In genomic region chr11:88098021-88098729, GRCm38 (mm10) we compare ENCODE assay signal across 8 mouse cellular contexts. TPM values are rescaled to one million over a fixed set of nuclear protein-coding genes. Genes with fewer than 3 reads are reported as not detected.
DNase-seq lines count a peak whose midpoint lies in the region; ATAC-seq lines count a peak whose summit lies in the region.

TSS of gene Cuedc1 (plus strand) at chr11:88098058.

- H3K4me3 ChIP-seq in intestine, embryonic 16.5 days (ENCODE audit: low read length) = peak within 1 kb of the TSS; percentile 78
- H3K4me3 ChIP-seq in midbrain, embryonic 14.5 days (replicated peaks; ENCODE audit: low read depth, low read length) = peak within 1 kb of the TSS; percentile 84

- peak; percentile 91 for DNase-seq in heart, adult 11 months
- DNase-seq in heart, adult 9 months (ENCODE audit: low spot score in 2 of 2) = no peak
- DNase-seq in adrenal gland, adult 8-10 months = no peak
- no peak for DNase-seq in gastrocnemius, postnatal 14 days
- no peak for DNase-seq in midbrain, embryonic 14.5 days
- DNase-seq in urinary bladder, postnatal 10 days (ENCODE audit: low spot score) = no peak
- no peak for DNase-seq in ovary, postnatal 14 days (ENCODE audit: low spot score)

- peak within 1 kb of the TSS; percentile 95 for H3K4me2 ChIP-seq in intestine, embryonic 16.5 days (ENCODE audit: low read depth, low read length)
- H3K4me2 ChIP-seq in midbrain, embryonic 14.5 days (ENCODE audit: low read length) = peak within 1 kb of the TSS; percentile 79

- H3K4me1 ChIP-seq in intestine, embryonic 16.5 days (ENCODE audit: control insufficient read depth, insufficient read depth, low read length) = peaks cover 15% of the 10 kb centered on the region; the same call in 1 of the 2 replicates
- H3K4me1 ChIP-seq in midbrain, embryonic 14.5 days (ENCODE audit: control insufficient read depth, insufficient read depth, low read length) = peaks cover 26% of the 10 kb centered on the region

- intact Hi-C loops in gastrocnemius, postnatal 14 days (cut with DNase I; ENCODE audit: low total_unique reads) = no loop called here

- H3K27me3 ChIP-seq in intestine, embryonic 16.5 days (replicated peaks; ENCODE audit: control insufficient read depth, insufficient read depth, low read length) = no peaks in the 10 kb centered on the region
- H3K27me3 ChIP-seq in midbrain, embryonic 14.5 days (ENCODE audit: control insufficient read depth, insufficient read depth, low read length) = peaks cover 4% of the 10 kb centered on the region; the same call in 1 of the 2 replicates

- ATAC-seq in intestine, embryonic 16.5 days = no peak
- no peak for ATAC-seq in midbrain, embryonic 14.5 days (ENCODE audit: low FRiP score, low TSS enrichment)

- 33% methylated on average over 17 of the region's 17 CpGs for WGBS in intestine, embryonic 16.5 days
- 18% methylated on average over 17 of the region's 17 CpGs for WGBS in midbrain, embryonic 14.5 days

- H3K27ac ChIP-seq in intestine, embryonic 16.5 days (ENCODE audit: low read length) = peak within 1 kb of the TSS; percentile 91
- peak within 1 kb of the TSS; percentile 86 for H3K27ac ChIP-seq in midbrain, embryonic 14.5 days (replicated peaks; ENCODE audit: low read depth, low read length)

- no peaks in the 10 kb centered on the region for H3K9me3 ChIP-seq in intestine, embryonic 16.5 days (ENCODE audit: control insufficient read depth, low read length)
- H3K9me3 ChIP-seq in midbrain, embryonic 14.5 days (ENCODE audit: control insufficient read depth, low read length) = no peaks in the 10 kb centered on the region

- peak within 1 kb of the TSS; percentile 89 for H3K9ac ChIP-seq in intestine, embryonic 16.5 days (ENCODE audit: low read depth, low read length)
- peak within 1 kb of the TSS; percentile 97 for H3K9ac ChIP-seq in midbrain, embryonic 14.5 days (replicated peaks; ENCODE audit: low read length)

- H3K36me3 ChIP-seq in intestine, embryonic 16.5 days (ENCODE audit: control insufficient read depth, insufficient read depth, low read length) = no peaks in the 10 kb centered on the region
- no peaks in the 10 kb centered on the region for H3K36me3 ChIP-seq in midbrain, embryonic 14.5 days (ENCODE audit: control insufficient read depth, insufficient read depth, low read length)

RNA-seq across cellular contexts. Expression of gene Cuedc1, which starts in this region (rescaled TPM):
- 100 to 1,000 TPM in 2 of 4 experiments, 10 to 100 TPM in 2; 46.1 to 114 (median 84.3) TPM for total RNA-seq in adrenal gland, adult 8-10 months (2022)
- 10 to 100 TPM; 48.5 to 50.0 TPM for total RNA-seq in gastrocnemius, postnatal 14 days (2021)
- polyA plus RNA-seq in intestine, embryonic 16.5 days (2015; fragmentation: Nextera tagmentation; extraction: Ambion mirVana) = 8.0 and 8.5 TPM in 2 replicates
- 29.6 and 31.1 TPM in 2 replicates for polyA plus RNA-seq in midbrain, embryonic 14.5 days (2014; fragmentation: Nextera tagmentation; extraction: Ambion mirVana)
